Mouse (Mus musculus): Measurements from ENCODE around the gene 1700001L19Rik.

GRCm38 (mm10) chr13:68574398-68574797 is 22.8 kb upstream of the 1700001L19Rik start:
- TF ChIP-seq CTCF (conservative IDR thresholded peaks at IDR 0.05 in 1 of 2, IDR thresholded peaks at IDR 0.05 in 1 of 2; ENCODE audit: low read depth in 2 of 2, low read length in 2 of 2) = no peak
- no peak for TF ChIP-seq EP300 (IDR thresholded peaks at IDR 0.05; ENCODE audit: low read length)
- no peak for TF ChIP-seq SIN3A (IDR thresholded peaks at IDR 0.05; ENCODE audit: low read length)

Measured in CH12.LX (cell line).